Mouse (Mus musculus): ENCODE data around the gene Rps6kb2.

- TF ChIP-seq CTCF (IDR thresholded peaks at IDR 0.05; ENCODE audit: borderline replicate concordance, extremely low read depth, insufficient read depth, insufficient read length) (no peak), POLR2A (IDR thresholded peaks at IDR 0.05; ENCODE audit: borderline replicate concordance, extremely low read depth, insufficient read depth, insufficient read length, poor library complexity, severe bottlenecking) (no peak)
These were observed 47.3 kb downstream of the Rps6kb2 start for GRCm38 (mm10) chr19:4115816-4116215.

Measured in brain, embryonic 14.5 days (tissue).